Mouse (Mus musculus): ENCODE results near the gene Uvrag. TPM values are rescaled to one million over a fixed set of nuclear protein-coding genes. Genes with fewer than 3 reads are reported as not detected.

Gene Uvrag
- total and polyA plus RNA-seq, 3 experiments, result 15.0 to 19.5 TPM; not detected in 1

- DNase-seq (ENCODE audit: low read depth, low spot score), result no peak
- no peaks in the 10 kb centered on the region; a peak in 1 of 4 replicates for H3K36me3 ChIP-seq (ENCODE audit: control insufficient read depth in 1 of 2, insufficient read depth in 2 of 2, low read length in 2 of 2)
- no peaks in the 10 kb centered on the region for H3K4me1 ChIP-seq (ENCODE audit: control insufficient read depth in 1 of 2, insufficient read depth in 2 of 2, low read length in 2 of 2)
- no peak overlapping the region for H3K27ac ChIP-seq (ENCODE audit: control insufficient read depth, low read depth, low read length)
- H3K9me3 ChIP-seq (replicated peaks; ENCODE audit: insufficient read depth, low read length), result no peaks in the 10 kb centered on the region
- no peak overlapping the region for H3K4me3 ChIP-seq (ENCODE audit: control insufficient read depth in 1 of 2, insufficient read depth in 1 of 2, low read depth in 2 of 2, low read length in 2 of 2)
- H3K9ac ChIP-seq (ENCODE audit: control insufficient read depth, low read depth, low read length, poor library complexity, severe bottlenecking), result no peak overlapping the region
- H3K79me2 ChIP-seq (ENCODE audit: control insufficient read depth, insufficient read depth, low read length, poor library complexity), result no peaks in the 10 kb centered on the region
- H3K27me3 ChIP-seq (ENCODE audit: control insufficient read depth in 1 of 2, insufficient read depth in 2 of 2, low read length in 2 of 2), result no peaks in the 10 kb centered on the region
- TF ChIP-seq SMC3 (IDR thresholded peaks at IDR 0.05; ENCODE audit: low read depth, low read length) (no peak), POLR2AphosphoS5 (IDR thresholded peaks at IDR 0.05; ENCODE audit: borderline replicate concordance, low read depth, low read length) (no peak), NELFE (IDR thresholded peaks at IDR 0.05; ENCODE audit: low read depth, low read length) (no peak), MYC (IDR thresholded peaks at IDR 0.05; ENCODE audit: low read depth, low read length) (no peak), MAX (IDR thresholded peaks at IDR 0.05; ENCODE audit: low read length) (no peak), MXI1 (IDR thresholded peaks at IDR 0.05; ENCODE audit: low read depth, low read length) (no peak), GATA1 (IDR thresholded peaks at IDR 0.05; ENCODE audit: low read depth, low read length) (no peak), CHD1 (IDR thresholded peaks at IDR 0.05; ENCODE audit: low read depth, low read length) (no peak), KAT2A (conservative IDR thresholded peaks at IDR 0.05; ENCODE audit: low read depth, low read length) (no peak), ELF1 (IDR thresholded peaks at IDR 0.05; ENCODE audit: low read depth, low read length) (no peak), USF1 (IDR thresholded peaks at IDR 0.05; ENCODE audit: low read depth, low read length) (no peak), EP300 (IDR thresholded peaks at IDR 0.05; ENCODE audit: low read depth in 1 of 2, low read length in 2 of 2) (no peak), MAZ (IDR thresholded peaks at IDR 0.05; ENCODE audit: low read depth, low read length) (no peak)
Measured at GRCm38 (mm10) chr7:99015419-99015818, 125.5 kb downstream of the Uvrag start.

- DNase-seq (ENCODE audit: low read depth, low spot score), result no peak
- TF ChIP-seq NRF1 (IDR thresholded peaks at IDR 0.05; ENCODE audit: insufficient read depth, low read depth, low read length, poor library complexity, severe bottlenecking), result no peak
- no peak for TF ChIP-seq MAFK (IDR thresholded peaks at IDR 0.05; ENCODE audit: borderline replicate concordance, low read depth, low read length)
- TF ChIP-seq MAZ (IDR thresholded peaks at IDR 0.05; ENCODE audit: low read depth, low read length), result no peak
- no peak for TF ChIP-seq HCFC1 (IDR thresholded peaks at IDR 0.05; ENCODE audit: low read depth, low read length)
- no peak for TF ChIP-seq GATA1 (IDR thresholded peaks at IDR 0.05; ENCODE audit: low read depth, low read length)
- TF ChIP-seq USF1 (IDR thresholded peaks at IDR 0.05; ENCODE audit: low read depth, low read length), result no peak
- no peak for TF ChIP-seq CHD1 (IDR thresholded peaks at IDR 0.05; ENCODE audit: low read depth, low read length)
- TF ChIP-seq MEF2A (IDR thresholded peaks at IDR 0.05; ENCODE audit: extremely low read depth, insufficient replicate concordance, low read depth, low read length, poor library complexity, severe bottlenecking), result no peak
- TF ChIP-seq MAX (IDR thresholded peaks at IDR 0.05; ENCODE audit: low read length), result no peak
- no peak for TF ChIP-seq UBTF (IDR thresholded peaks at IDR 0.05; ENCODE audit: borderline replicate concordance, insufficient read depth, low read depth, low read length)
- TF ChIP-seq KAT2A (conservative IDR thresholded peaks at IDR 0.05; ENCODE audit: low read depth, low read length), result no peak
- TF ChIP-seq ZNF384 (IDR thresholded peaks at IDR 0.05; ENCODE audit: low read depth, low read length), result no peak
- no peak for TF ChIP-seq CHD2 (IDR thresholded peaks at IDR 0.05; ENCODE audit: low read length)
- TF ChIP-seq USF2 (IDR thresholded peaks at IDR 0.05; ENCODE audit: borderline replicate concordance in 1 of 2, insufficient read depth in 1 of 2, low read depth in 1 of 2, low read length in 2 of 2), result no peak
- no peak for TF ChIP-seq BHLHE40 (IDR thresholded peaks at IDR 0.05; ENCODE audit: borderline replicate concordance, low read depth, low read length)
- TF ChIP-seq ZC3H11A (IDR thresholded peaks at IDR 0.05; ENCODE audit: low read depth, low read length), result no peak
- Histone ChIP-seq H3K36me3 (ENCODE audit: control insufficient read depth in 1 of 2, insufficient read depth in 2 of 2, low read length in 2 of 2) (no peaks in the 10 kb centered on the region; a peak in 1 of 4 replicates), H3K27ac (ENCODE audit: control insufficient read depth, low read depth, low read length) (no peak overlapping the region), H3K9ac (ENCODE audit: control insufficient read depth, low read depth, low read length, poor library complexity, severe bottlenecking) (no peak overlapping the region), H3K27me3 (ENCODE audit: control insufficient read depth in 1 of 2, insufficient read depth in 2 of 2, low read length in 2 of 2) (no peaks in the 10 kb centered on the region), H3K4me3 (ENCODE audit: control insufficient read depth in 1 of 2, insufficient read depth in 1 of 2, low read depth in 2 of 2, low read length in 2 of 2) (no peak overlapping the region), H3K9me3 (replicated peaks; ENCODE audit: insufficient read depth, low read length) (no peaks in the 10 kb centered on the region), H3K4me1 (ENCODE audit: control insufficient read depth in 1 of 2, insufficient read depth in 2 of 2, low read length in 2 of 2) (no peaks in the 10 kb centered on the region), H3K79me2 (ENCODE audit: control insufficient read depth, insufficient read depth, low read length, poor library complexity) (no peaks in the 10 kb centered on the region)
Measured at GRCm38 (mm10) chr7:99014620-99015019, 126.3 kb downstream of the Uvrag start.
